Mouse (Mus musculus): ENCODE measurements around the gene Vmn1r111. TPM values are rescaled to one million over a fixed set of nuclear protein-coding genes. Genes with fewer than 3 reads are reported as not detected.
"Not testable (repeated sequence)": the region's sequence is repeated elsewhere in the genome, so short reads cannot be mapped to it uniquely, and the experiment has no call there.

Gene Vmn1r111
- polyA plus RNA-seq (2011; ENCODE audit: insufficient read depth, insufficient read length, low replicate concordance, missing spikeins) = not detected in 2 replicates

DNA sequence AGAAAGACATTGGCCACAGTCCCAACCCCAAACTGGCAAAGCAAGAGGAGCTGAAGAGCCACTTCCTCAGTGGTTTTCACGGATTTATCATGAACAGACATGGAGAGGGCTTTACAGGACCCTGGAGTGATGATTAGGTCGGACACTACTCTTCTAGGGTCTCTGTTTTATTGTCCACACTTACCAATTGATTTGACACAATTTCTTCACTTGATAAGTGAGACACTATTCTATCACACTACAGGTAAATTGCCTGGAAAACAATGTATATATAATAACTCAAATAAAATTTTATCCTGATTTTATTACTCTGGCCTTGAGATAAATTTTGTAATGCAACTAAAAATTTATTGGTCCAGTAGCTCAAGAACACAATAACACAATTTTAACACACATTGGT, at the start of gene Vmn1r111:
TSS of gene Vmn1r111 (minus strand) at position 101 of the 400 bp plus-strand sequence.
- not testable (repeated sequence) for H3K4me1 ChIP-seq (ENCODE audit: control insufficient read depth, insufficient read depth, low read length)

DNA sequence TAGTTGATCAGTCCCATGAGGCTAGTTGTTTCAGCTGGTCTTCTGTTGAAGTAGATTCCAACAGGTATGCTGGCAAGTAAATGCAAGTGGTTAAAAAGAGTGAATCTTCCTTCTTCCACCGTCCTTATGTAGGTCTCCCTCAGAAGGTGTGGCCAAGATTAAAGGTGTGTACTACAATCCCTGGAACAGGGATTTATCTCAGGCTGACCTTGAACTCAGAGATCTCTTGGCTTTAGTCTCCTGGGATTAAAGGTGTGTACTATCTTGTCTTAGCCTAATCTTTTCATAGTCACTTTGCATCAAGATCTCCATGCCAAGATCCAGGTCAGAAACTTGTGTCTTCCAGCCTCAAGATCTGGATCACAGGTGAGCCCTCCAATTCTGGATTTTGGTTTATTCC, 27.5 kb upstream of the Vmn1r111 start, which contains the start of gene Gm10668:
TSS of gene Gm10668 (minus strand) at position 101 of the 400 bp plus-strand sequence.
- not testable (repeated sequence) for H3K27ac ChIP-seq (ENCODE audit: control insufficient read depth, insufficient read depth, low read depth, low read length, poor library complexity); H3K4me3 ChIP-seq (replicated peaks; ENCODE audit: control insufficient read depth, low read depth, low read length); H3K4me1 ChIP-seq (ENCODE audit: control insufficient read depth, insufficient read depth, low read length)
- WGBS = no CpG with 5 or more reads among the region's 1 CpGs

More for the DNA sequence above, at the start of gene Vmn1r111:
- H3K27ac ChIP-seq (ENCODE audit: control insufficient read depth, insufficient read depth, low read depth, low read length, poor library complexity); H3K4me3 ChIP-seq (replicated peaks; ENCODE audit: control insufficient read depth, low read depth, low read length): not testable (repeated sequence)
- WGBS = no CpG with 5 or more reads among the region's 2 CpGs

DNA sequence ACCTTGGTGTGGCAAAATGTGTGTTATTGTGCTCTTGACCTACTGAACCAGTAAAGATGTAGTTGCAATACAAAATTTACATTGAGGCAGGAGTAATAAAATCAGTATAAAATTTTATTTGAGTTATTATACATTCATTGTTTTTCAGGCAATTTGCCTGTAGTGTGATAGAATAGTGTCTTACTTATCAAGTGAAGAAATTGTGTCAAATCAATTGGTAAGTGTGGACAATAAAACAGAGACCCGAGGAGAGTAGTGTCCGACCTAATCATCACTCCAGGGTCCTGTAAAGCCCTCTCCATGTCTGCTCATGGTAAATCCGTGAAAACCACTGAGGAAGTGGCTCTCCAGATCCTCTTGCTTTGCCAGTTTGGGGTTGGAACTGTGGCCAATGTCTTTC, 34.4 kb downstream of the Vmn1r111 start, which contains the start of gene Vmn1r107:
TSS of gene Vmn1r107 (plus strand) at position 301 of the 400 bp plus-strand sequence.
- not testable (repeated sequence) for H3K27ac ChIP-seq (ENCODE audit: control insufficient read depth, insufficient read depth, low read depth, low read length, poor library complexity); H3K4me1 ChIP-seq (ENCODE audit: control insufficient read depth, insufficient read depth, low read length); H3K4me3 ChIP-seq (replicated peaks; ENCODE audit: control insufficient read depth, low read depth, low read length)
- WGBS = no CpG with 5 or more reads among the region's 3 CpGs

Other genes with a start within 250 kb of the Vmn1r111 start
- not detected in 2 replicates for gene Gm10670, start 228.3 kb downstream of the Vmn1r111 start, polyA plus RNA-seq (2011; ENCODE audit: insufficient read depth, insufficient read length, low replicate concordance, missing spikeins)
- not detected in 2 replicates for gene Vmn1r103, start 192.7 kb downstream of the Vmn1r111 start, polyA plus RNA-seq (2011; ENCODE audit: insufficient read depth, insufficient read length, low replicate concordance, missing spikeins)
- not detected in 2 replicates for gene Vmn1r104, start 169.4 kb downstream of the Vmn1r111 start, polyA plus RNA-seq (2011; ENCODE audit: insufficient read depth, insufficient read length, low replicate concordance, missing spikeins)
- gene Gm5726, start 157.5 kb downstream of the Vmn1r111 start, polyA plus RNA-seq (2011; ENCODE audit: insufficient read depth, insufficient read length, low replicate concordance, missing spikeins) = not detected in 2 replicates
- gene Gm4141, start 127.0 kb downstream of the Vmn1r111 start, polyA plus RNA-seq (2011; ENCODE audit: insufficient read depth, insufficient read length, low replicate concordance, missing spikeins) = not detected in 2 replicates
- gene Gm4513, start 104.2 kb downstream of the Vmn1r111 start, polyA plus RNA-seq (2011; ENCODE audit: insufficient read depth, insufficient read length, low replicate concordance, missing spikeins) = not detected in 2 replicates
- not detected in 2 replicates for gene Vmn1r107, start 34.3 kb downstream of the Vmn1r111 start, polyA plus RNA-seq (2011; ENCODE audit: insufficient read depth, insufficient read length, low replicate concordance, missing spikeins)
- not detected in 2 replicates for gene Gm10668, start 27.4 kb upstream of the Vmn1r111 start, polyA plus RNA-seq (2011; ENCODE audit: insufficient read depth, insufficient read length, low replicate concordance, missing spikeins)
- gene Vmn1r112, start 68.0 kb upstream of the Vmn1r111 start, polyA plus RNA-seq (2011; ENCODE audit: insufficient read depth, insufficient read length, low replicate concordance, missing spikeins) = not detected in 2 replicates
- not detected in 2 replicates for gene Vmn1r113, start 84.1 kb upstream of the Vmn1r111 start, polyA plus RNA-seq (2011; ENCODE audit: insufficient read depth, insufficient read length, low replicate concordance, missing spikeins)
- gene Vmn1r114, start 109.0 kb upstream of the Vmn1r111 start, polyA plus RNA-seq (2011; ENCODE audit: insufficient read depth, insufficient read length, low replicate concordance, missing spikeins) = not detected in 2 replicates
- not detected in 2 replicates for gene Vmn1r115, start 141.8 kb upstream of the Vmn1r111 start, polyA plus RNA-seq (2011; ENCODE audit: insufficient read depth, insufficient read length, low replicate concordance, missing spikeins)
- gene Vmn1r116, start 169.0 kb upstream of the Vmn1r111 start, polyA plus RNA-seq (2011; ENCODE audit: insufficient read depth, insufficient read length, low replicate concordance, missing spikeins) = not detected in 2 replicates
- not detected in 2 replicates for gene Vmn1r117, start 180.9 kb upstream of the Vmn1r111 start, polyA plus RNA-seq (2011; ENCODE audit: insufficient read depth, insufficient read length, low replicate concordance, missing spikeins)
- gene Vmn1r118, start 209.1 kb upstream of the Vmn1r111 start, polyA plus RNA-seq (2011; ENCODE audit: insufficient read depth, insufficient read length, low replicate concordance, missing spikeins) = not detected in 2 replicates

All from bone marrow, adult 2 months (tissue).